In the genomic region with DNA sequence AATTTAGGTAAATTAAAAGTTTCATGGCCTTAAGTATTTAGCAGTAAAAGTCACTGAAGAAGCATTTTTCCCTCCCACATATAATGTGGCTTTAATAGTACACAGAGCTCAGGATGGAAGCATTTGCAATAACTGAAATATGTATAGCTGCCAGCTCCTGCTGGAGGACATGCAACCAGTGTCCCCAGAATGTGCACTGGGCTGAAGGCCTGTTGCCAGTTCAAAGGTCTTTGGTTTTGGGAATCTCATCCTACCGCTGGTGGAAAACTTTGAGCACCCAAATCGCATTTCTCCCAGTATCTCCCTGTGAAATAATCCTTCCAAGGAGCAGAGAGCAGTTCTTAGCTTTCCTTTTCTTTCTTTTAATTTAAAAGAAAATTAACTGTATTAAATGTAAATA, we compare ENCODE assay signal across 15 mouse cellular contexts. TPM values are rescaled to one million over a fixed set of nuclear protein-coding genes. Genes with fewer than 3 reads are reported as not detected.
DNase-seq lines count a peak whose midpoint lies in the region; ATAC-seq and TF ChIP-seq lines count a peak whose summit lies in the region.
"Had no signal": no experiment of that assay in that cellular context is flagged by ENCODE, and none has a peak within 500 bp of the region (broad histone marks: within the 10 kb centered on the region; RNA-seq: fewer than 3 reads in every experiment).

No protein-coding gene starts in this region.

- peak overlapping the region; percentile 13; the same call in 1 of the 2 replicates for H3K4me3 ChIP-seq in gastrocnemius, adult 2 months
- 0 out of 2 replicates have a peak overlapping the region, but pooled peaks have one; percentile 6 for H3K4me3 ChIP-seq in midbrain, embryonic 10.5 days
- no peak overlapping the region for H3K4me3 ChIP-seq in midbrain, embryonic 14.5 days (replicated peaks; ENCODE audit: low read depth, low read length)
- no peak overlapping the region for H3K4me3 ChIP-seq in intestine, embryonic 15.5 days (replicated peaks)
- H3K4me3 ChIP-seq in stomach, embryonic 14.5 days (ENCODE audit: low read depth, low read length): peak overlapping the region; percentile 95

- no peaks in the 10 kb centered on the region for H3K9me3 ChIP-seq in midbrain, embryonic 10.5 days (replicated peaks)
- H3K9me3 ChIP-seq in midbrain, embryonic 14.5 days (ENCODE audit: control insufficient read depth, low read length): no peaks in the 10 kb centered on the region
- H3K9me3 ChIP-seq in intestine, embryonic 15.5 days: no peaks in the 10 kb centered on the region
- H3K9me3 ChIP-seq in stomach, embryonic 14.5 days (ENCODE audit: control insufficient read depth, low read depth, low read length): no peaks in the 10 kb centered on the region

- WGBS in midbrain, embryonic 10.5 days: 60% methylated on average over 2 of the region's 2 CpGs
- WGBS in midbrain, embryonic 14.5 days: 82% methylated on average over 2 of the region's 2 CpGs
- 60% methylated on average over 2 of the region's 2 CpGs for WGBS in intestine, embryonic 15.5 days
- WGBS in stomach, embryonic 14.5 days: 49% methylated on average over 2 of the region's 2 CpGs

- DNase-seq in gastrocnemius, adult 2 months: no peak
- no peak for DNase-seq in gastrocnemius, postnatal 10 days
- no peak for DNase-seq in midbrain, embryonic 10.5 days (ENCODE audit: low spot score)
- DNase-seq in midbrain, embryonic 14.5 days: no peak
- no peak for DNase-seq in right cerebral cortex, postnatal 10 days (ENCODE audit: low spot score in 2 of 2)
- no peak for DNase-seq in thymus, adult 18-20 months
- DNase-seq: adrenal gland, adult 2 months; forebrain, postnatal 0 days; left cerebral cortex, postnatal 4 days; right cerebral cortex, postnatal 25 days; thymus, adult 2 months had no signal

- H3K4me1 ChIP-seq in midbrain, embryonic 10.5 days: peaks cover 57% of the 10 kb centered on the region
- peaks cover 14% of the 10 kb centered on the region for H3K4me1 ChIP-seq in midbrain, embryonic 14.5 days (ENCODE audit: control insufficient read depth, insufficient read depth, low read length)
- 0 out of 2 replicates have a peak, but pooled peaks cover 6% of the 10 kb centered on the region for H3K4me1 ChIP-seq in intestine, embryonic 15.5 days (replicated peaks)
- peaks cover 11% of the 10 kb centered on the region for H3K4me1 ChIP-seq in stomach, embryonic 14.5 days (ENCODE audit: control insufficient read depth, insufficient read depth, low read length)

- peaks cover 21% of the 10 kb centered on the region for H3K36me3 ChIP-seq in midbrain, embryonic 10.5 days
- no peaks in the 10 kb centered on the region for H3K36me3 ChIP-seq in midbrain, embryonic 14.5 days (ENCODE audit: control insufficient read depth, insufficient read depth, low read length)
- H3K36me3 ChIP-seq in intestine, embryonic 15.5 days: no peaks in the 10 kb centered on the region
- H3K36me3 ChIP-seq in stomach, embryonic 14.5 days (ENCODE audit: control insufficient read depth, insufficient read depth, low read length): peaks cover 6% of the 10 kb centered on the region

- H3K9ac ChIP-seq in midbrain, embryonic 14.5 days (replicated peaks; ENCODE audit: low read length): no peak overlapping the region
- H3K9ac ChIP-seq in intestine, embryonic 15.5 days: no peak overlapping the region
- peak overlapping the region; percentile 98 for H3K9ac ChIP-seq in stomach, embryonic 14.5 days (replicated peaks; ENCODE audit: low read depth, low read length)
- H3K9ac ChIP-seq: forebrain, postnatal 0 days had no signal

- no peaks in the 10 kb centered on the region for H3K27me3 ChIP-seq in midbrain, embryonic 10.5 days (ENCODE audit: low read depth, poor library complexity, severe bottlenecking)
- peaks cover 8% of the 10 kb centered on the region; the same call in 1 of the 2 replicates for H3K27me3 ChIP-seq in midbrain, embryonic 14.5 days (ENCODE audit: control insufficient read depth, insufficient read depth, low read length)
- no peaks in the 10 kb centered on the region for H3K27me3 ChIP-seq in intestine, embryonic 15.5 days (replicated peaks)
- H3K27me3 ChIP-seq in stomach, embryonic 14.5 days (ENCODE audit: control insufficient read depth, insufficient read depth, low read length): no peaks in the 10 kb centered on the region

- TF ChIP-seq CTCF in gastrocnemius, adult 2 months (IDR thresholded peaks at IDR 0.05): no peak

- H3K27ac ChIP-seq in gastrocnemius, adult 2 months: peak overlapping the region; percentile 97
- peak overlapping the region; percentile 23; the same call in 1 of the 2 replicates for H3K27ac ChIP-seq in midbrain, embryonic 10.5 days (replicated peaks)
- no peak overlapping the region for H3K27ac ChIP-seq in midbrain, embryonic 14.5 days (replicated peaks; ENCODE audit: low read depth, low read length)
- H3K27ac ChIP-seq in intestine, embryonic 15.5 days: peak overlapping the region; percentile 89
- H3K27ac ChIP-seq in stomach, embryonic 14.5 days (ENCODE audit: low read length): peak overlapping the region; percentile 97
- H3K27ac ChIP-seq: macrophage had no signal

- no peak overlapping the region for H3K4me2 ChIP-seq in midbrain, embryonic 14.5 days (ENCODE audit: low read length)
- peak overlapping the region; percentile 70 for H3K4me2 ChIP-seq in intestine, embryonic 15.5 days (replicated peaks)
- peak overlapping the region; percentile 63 for H3K4me2 ChIP-seq in stomach, embryonic 14.5 days (replicated peaks; ENCODE audit: low read depth, low read length)

- intact Hi-C loops in gastrocnemius, adult 2 months (cut with DNase I): no loop called here

- ATAC-seq in midbrain, embryonic 14.5 days (ENCODE audit: low FRiP score, low TSS enrichment): no peak
- no peak for ATAC-seq in intestine, embryonic 15.5 days
- no peak for ATAC-seq in stomach, embryonic 14.5 days (ENCODE audit: insufficient number of reproducible peaks, insufficient read depth, low FRiP score, low read depth)
- ATAC-seq: forebrain, postnatal 0 days had no signal

RNA-seq across cellular contexts. Expression of a gene that starts 4.1 kb away (rescaled TPM):
- 1 to 10 TPM; 4.0 to 4.5 TPM for total RNA-seq in gastrocnemius, adult 2 months (2021)
- 10 to 100 TPM in 1 of 2 experiments, 1 to 10 TPM in 1; 8.3 to 11.2 TPM for total RNA-seq in gastrocnemius, postnatal 10 days (2021)
- polyA plus RNA-seq in midbrain, embryonic 10.5 days (2016; fragmentation: Nextera tagmentation; extraction: Ambion mirVana): 9.8 and 11.1 TPM in 2 replicates
- polyA plus RNA-seq in midbrain, embryonic 14.5 days (2014; fragmentation: Nextera tagmentation; extraction: Ambion mirVana): 2.4 and 5.5 TPM in 2 replicates
- 13.7 and 14.8 TPM in 2 replicates for polyA plus RNA-seq in intestine, embryonic 15.5 days (2015; fragmentation: Nextera tagmentation; extraction: Ambion mirVana)
- 37.0 and 37.5 TPM in 2 replicates for polyA plus RNA-seq in stomach, embryonic 14.5 days (2014; fragmentation: Nextera tagmentation; extraction: Ambion mirVana)
- total RNA-seq: MEL had no signal

Comparison
In these comparisons a context has a peak if more than half of its experiments do, and no peak if none do; other contexts are left out.
1. H3K4me3 ChIP-seq: peak in gastrocnemius, adult 2 months (single experiment), midbrain, embryonic 10.5 days (single experiment) and stomach, embryonic 14.5 days (single experiment); none in midbrain, embryonic 14.5 days (single experiment) and intestine, embryonic 15.5 days (single experiment).